Mouse (Mus musculus) myocyte (in vitro differentiated cells): Measurements from ENCODE around the gene B230219D22Rik. TPM values are rescaled to one million over a fixed set of nuclear protein-coding genes. Genes with fewer than 3 reads are reported as not detected.
"Not testable (repeated sequence)": the region's sequence is repeated elsewhere in the genome, so short reads cannot be mapped to it uniquely, and the experiment has no call there.

ENCODE experiments used
- H3K27me3 ChIP-seq: one replicate; pipeline ENCODE4 v1.6.1; 2011; ENCODE audit not compliant: control insufficient read depth, insufficient read depth, insufficient read length
- H3K36me3 ChIP-seq: one replicate; pipeline ENCODE4 v1.6.1; 2011; ENCODE audit not compliant: control insufficient read depth, insufficient read depth
- H3K4me2 ChIP-seq: one replicate; pipeline ENCODE4 v1.6.1; 2011; ENCODE audit warnings: low read depth, control low read depth
- H3K4me3 ChIP-seq: one replicate; pipeline ENCODE4 v1.5.1; 2011; ENCODE audit warnings: mild to moderate bottlenecking, control low read depth, moderate library complexity
- H3K79me2 ChIP-seq: one replicate; pipeline ENCODE4 v1.6.1; 2011; ENCODE audit not compliant: control insufficient read depth, insufficient read depth
- H3ac ChIP-seq: one replicate; pipeline ENCODE4 v1.6.1; 2011; ENCODE audit not compliant: control insufficient read depth, insufficient read length
- CEBPB ChIP-seq: IDR thresholded peaks from 2 replicates; pipeline ENCODE4 v1.6.1; 2011; ENCODE audit warnings: mild to moderate bottlenecking, moderate library complexity; ENCODE audit not compliant: poor library complexity, insufficient read depth, severe bottlenecking
- E2F4 ChIP-seq: IDR thresholded peaks from one replicate; pipeline ENCODE4 v1.6.1; 2011; ENCODE audit warnings: mild to moderate bottlenecking, control low read depth, moderate library complexity; ENCODE audit not compliant: insufficient read depth
- MAX ChIP-seq: IDR thresholded peaks from one replicate; pipeline ENCODE4 v1.6.1; 2011; ENCODE audit warnings: low read depth, mild to moderate bottlenecking, control low read depth
- MYOD1 ChIP-seq, 3 experiments: IDR thresholded peaks; one replicate each; pipeline ENCODE4 v1.6.1; 2011; ENCODE audit warnings: control low read depth in 2 of 3, low read depth in 2 of 3, mild to moderate bottlenecking in 2 of 3, moderate library complexity in 1 of 3; ENCODE audit not compliant: insufficient read length in 2 of 3, control insufficient read depth in 1 of 3
- MYOG ChIP-seq, 3 experiments: IDR thresholded peaks; one replicate each; pipeline ENCODE4 v1.6.1; 2011; ENCODE audit warnings: control low read depth in 2 of 3, low read depth in 2 of 3, mild to moderate bottlenecking in 2 of 3; ENCODE audit not compliant: insufficient read length in 2 of 3, control insufficient read depth in 1 of 3, insufficient read depth in 1 of 3
- POLR2A ChIP-seq: IDR thresholded peaks from one replicate; pipeline ENCODE4 v1.6.1; 2011; ENCODE audit warnings: low read depth, mild to moderate bottlenecking, control low read depth, moderate library complexity; ENCODE audit not compliant: insufficient read length
- POLR2AphosphoS2 ChIP-seq: IDR thresholded peaks from one replicate; pipeline ENCODE4 v1.6.1; 2011; ENCODE audit warnings: low read depth, control low read depth; ENCODE audit not compliant: insufficient read length
- REST ChIP-seq: IDR thresholded peaks from one replicate; pipeline ENCODE4 v1.6.1; 2011; ENCODE audit warnings: mild to moderate bottlenecking, control low read depth, moderate library complexity; ENCODE audit not compliant: insufficient read depth, insufficient read length
- SRF ChIP-seq: IDR thresholded peaks from one replicate; pipeline ENCODE4 v1.6.1; 2011; ENCODE audit warnings: low read depth; ENCODE audit not compliant: control insufficient read depth, insufficient read length
- TCF12 ChIP-seq: IDR thresholded peaks from one replicate; pipeline ENCODE4 v1.6.1; 2011; ENCODE audit warnings: mild to moderate bottlenecking, control low read depth; ENCODE audit not compliant: poor library complexity, insufficient read depth, severe bottlenecking
- TCF3 ChIP-seq: IDR thresholded peaks from one replicate; pipeline ENCODE4 v1.6.1; 2011; ENCODE audit warnings: low read depth, control low read depth; ENCODE audit not compliant: insufficient read length
- USF1 ChIP-seq: IDR thresholded peaks from one replicate; pipeline ENCODE4 v1.6.1; 2011; ENCODE audit warnings: low read depth, mild to moderate bottlenecking, control low read depth, moderate library complexity
- polyA plus RNA-seq: library from polyadenylated mRNA; unstranded; fragments of >200 nt; fragmentation: generic; extraction: Trizol; gene quantifications from one replicate; pipeline ENCODE4 v1.2.1, GENCODE M21; 2012; ENCODE audit warnings: missing spikeins

B230219D22Rik gene
- polyA plus RNA-seq, 1 experiment = 18.2 TPM

- TF ChIP-seq TCF12 (no peak), CEBPB (no peak), TCF3 (no peak), SRF (no peak), MAX (no peak), USF1 (no peak), REST (no peak), MYOD1 (IDR thresholded peaks at IDR 0.05; ENCODE audit: control insufficient read depth in 1 of 3, insufficient read length in 2 of 3, low read depth in 2 of 3) (no peak), MYOG (IDR thresholded peaks at IDR 0.05; ENCODE audit: control insufficient read depth in 1 of 3, insufficient read depth in 1 of 3, insufficient read length in 2 of 3, low read depth in 2 of 3) (no peak), E2F4 (no peak), POLR2AphosphoS2 (no peak), POLR2A (no peak)
These were observed 4.9 kb upstream of the B230219D22Rik start for GRCm38 (mm10) chr13:55687927-55688602.

GRCm38 (mm10) chr13:55693243-55693721 is 358 bp downstream of the B230219D22Rik start:
- TF ChIP-seq POLR2AphosphoS2 (no peak), POLR2A (peak; percentile 31), TCF12 (no peak)
- peak overlapping the region; percentile 91 for H3K4me2 ChIP-seq
- no peaks in the 10 kb centered on the region for H3K36me3 ChIP-seq
- H3K79me2 ChIP-seq = peaks cover 50% of the 10 kb centered on the region
- no peaks in the 10 kb centered on the region for H3K27me3 ChIP-seq
- peak overlapping the region; percentile 83 for H3ac ChIP-seq
- H3K4me3 ChIP-seq = peak overlapping the region; percentile 52

More at GRCm38 (mm10) chr13:55687927-55688602, 4.9 kb upstream of the B230219D22Rik start:
- H3K36me3 ChIP-seq = no peaks in the 10 kb centered on the region
- no peak overlapping the region for H3K4me2 ChIP-seq
- no peaks in the 10 kb centered on the region for H3K79me2 ChIP-seq
- H3ac ChIP-seq = no peak overlapping the region
- no peaks in the 10 kb centered on the region for H3K27me3 ChIP-seq
- no peak overlapping the region for H3K4me3 ChIP-seq

DNA sequence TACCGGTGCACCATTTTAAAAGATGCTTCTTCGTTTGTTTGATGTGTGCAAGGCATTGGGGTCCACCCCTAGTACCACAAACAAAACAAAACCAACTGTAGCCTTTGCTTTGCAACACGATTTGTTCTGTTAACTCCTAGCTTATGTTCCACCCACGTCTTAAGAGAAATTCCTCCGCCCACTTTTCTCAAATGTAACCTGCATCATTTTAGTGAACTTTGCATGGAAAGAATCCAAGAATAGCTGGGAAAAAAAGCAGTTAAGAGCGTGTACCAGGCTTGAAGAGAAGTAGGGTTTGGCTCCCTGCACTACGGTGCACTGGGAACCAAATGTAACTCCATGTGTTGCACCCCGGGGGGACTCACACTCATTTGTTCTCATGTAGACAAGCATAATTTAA is 1.2 kb downstream of the B230219D22Rik start:
- Histone ChIP-seq H3K4me3 (peak overlapping the region; percentile 52), H3K36me3 (no peaks in the 10 kb centered on the region), H3K27me3 (no peaks in the 10 kb centered on the region), H3K4me2 (peak overlapping the region; percentile 91), H3ac (peak overlapping the region; percentile 83), H3K79me2 (peaks cover 58% of the 10 kb centered on the region)
- no peak for TF ChIP-seq USF1
- TF ChIP-seq POLR2AphosphoS2 = no peak
- TF ChIP-seq MYOG (IDR thresholded peaks at IDR 0.05; ENCODE audit: control insufficient read depth in 1 of 3, insufficient read depth in 1 of 3, insufficient read length in 2 of 3, low read depth in 2 of 3) = no peak
- no peak for TF ChIP-seq TCF12
- TF ChIP-seq TCF3 = no peak
- TF ChIP-seq REST = no peak
- no peak for TF ChIP-seq MYOD1 (IDR thresholded peaks at IDR 0.05; ENCODE audit: control insufficient read depth in 1 of 3, insufficient read length in 2 of 3, low read depth in 2 of 3)
- no peak for TF ChIP-seq CEBPB
- TF ChIP-seq SRF = no peak
- no peak for TF ChIP-seq POLR2A
- TF ChIP-seq MAX = no peak

- not testable (repeated sequence) for H3ac ChIP-seq, H3K4me3 ChIP-seq, H3K36me3 ChIP-seq, H3K27me3 ChIP-seq, H3K4me2 ChIP-seq
- peaks cover 74% of the 10 kb centered on the region for H3K79me2 ChIP-seq
These were observed 3.1 kb downstream of the B230219D22Rik start for GRCm38 (mm10) chr13:55695989-55696388.

GRCm38 (mm10) chr13:55704301-55704700 is 11.4 kb downstream of the B230219D22Rik start:
- no peaks in the 10 kb centered on the region for H3K27me3 ChIP-seq
- TF ChIP-seq CEBPB (no peak), POLR2AphosphoS2 (no peak), POLR2A (no peak), SRF (no peak), TCF12 (no peak), MAX (no peak), REST (no peak), MYOG (IDR thresholded peaks at IDR 0.05; ENCODE audit: control insufficient read depth in 1 of 3, insufficient read depth in 1 of 3, insufficient read length in 2 of 3, low read depth in 2 of 3) (no peak), MYOD1 (IDR thresholded peaks at IDR 0.05; ENCODE audit: control insufficient read depth in 1 of 3, insufficient read length in 2 of 3, low read depth in 2 of 3) (no peak), TCF3 (no peak)
- no peak overlapping the region for H3ac ChIP-seq
- H3K36me3 ChIP-seq = peaks cover 30% of the 10 kb centered on the region
- no peak overlapping the region for H3K4me2 ChIP-seq
- H3K79me2 ChIP-seq = peaks cover 39% of the 10 kb centered on the region
- H3K4me3 ChIP-seq = no peak overlapping the region
